Comparison of ENCODE assay signal across 27 mouse cellular contexts in the genomic region with DNA sequence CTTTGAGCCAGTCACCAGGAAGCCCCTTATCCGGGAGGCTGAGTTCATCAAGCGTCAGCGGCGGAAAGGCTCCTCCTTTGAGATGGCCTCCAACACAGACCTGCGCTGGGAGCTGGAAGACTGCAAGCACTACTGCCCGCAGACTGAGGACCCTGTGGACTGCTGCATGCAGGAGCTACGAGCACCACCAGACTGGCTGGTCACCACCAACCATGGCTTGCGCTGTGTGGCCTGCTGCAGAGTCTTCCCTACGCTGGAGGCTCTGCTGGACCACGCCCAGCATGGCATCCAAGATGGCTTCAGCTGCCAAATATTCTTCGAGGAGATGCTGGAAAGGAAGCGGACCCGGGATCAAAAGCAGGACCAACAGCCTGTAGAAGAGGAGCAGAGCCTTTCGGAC. TPM values are rescaled to one million over a fixed set of nuclear protein-coding genes. Genes with fewer than 3 reads are reported as not detected.
DNase-seq lines count a peak whose midpoint lies in the region; ATAC-seq and TF ChIP-seq lines count a peak whose summit lies in the region.
"Had no signal": no experiment of that assay in that cellular context is flagged by ENCODE, and none has a peak within 500 bp of the region (broad histone marks: within the 10 kb centered on the region; RNA-seq: fewer than 3 reads in every experiment).

No protein-coding gene starts in this region.

- peak; percentile 53 for DNase-seq in cerebellum, postnatal 25 days
- DNase-seq in cerebellum, adult 9-11 months, result no peak
- no peak for DNase-seq in heart, adult 8-10 months (ENCODE audit: low spot score)
- DNase-seq in stomach, postnatal 0 days (ENCODE audit: low spot score), result no peak
- DNase-seq in frontal cortex, postnatal 10 days (ENCODE audit: low spot score in 2 of 2), result no peak
- DNase-seq: B cell, adult 2 months; gastrocnemius, postnatal 36 days; kidney, adult 18-20 months; liver, embryonic 13.5 days; right cerebral cortex, postnatal 4 days; thymus, postnatal 36 days had no signal

- no peak overlapping the region for H3K27ac ChIP-seq in heart, embryonic 15.5 days
- no peak overlapping the region for H3K27ac ChIP-seq in stomach, embryonic 16.5 days (ENCODE audit: low read length)
- no peak overlapping the region for H3K27ac ChIP-seq in stomach, postnatal 0 days (replicated peaks)
- H3K27ac ChIP-seq: embryonic facial prominence, embryonic 12.5 days; hindbrain, embryonic 12.5 days; kidney, postnatal 0 days; limb, embryonic 13.5 days; liver, embryonic 13.5 days; midbrain, embryonic 13.5 days; neural tube, embryonic 12.5 days had no signal

- no peak; the same call in 1 of the 2 replicates for ATAC-seq in heart, embryonic 15.5 days (replicated peaks; ENCODE audit: insufficient number of reproducible peaks, insufficient read depth, low FRiP score, low read depth)
- peak; percentile 50; the same call in 1 of the 2 replicates for ATAC-seq in stomach, embryonic 16.5 days (ENCODE audit: insufficient read depth, low FRiP score)
- ATAC-seq in stomach, postnatal 0 days (ENCODE audit: low FRiP score, low TSS enrichment), result no peak
- ATAC-seq: forebrain, embryonic 14.5 days; midbrain, embryonic 13.5 days; Patski had no signal

- no peak overlapping the region for H3K9ac ChIP-seq in heart, embryonic 15.5 days
- no peak overlapping the region for H3K9ac ChIP-seq in stomach, embryonic 16.5 days (ENCODE audit: low read length)
- no peak overlapping the region for H3K9ac ChIP-seq in stomach, postnatal 0 days (ENCODE audit: low read length)
- H3K9ac ChIP-seq: embryonic facial prominence, embryonic 12.5 days; hindbrain, embryonic 12.5 days; limb, embryonic 13.5 days; liver, embryonic 13.5 days; midbrain, embryonic 13.5 days; neural tube, embryonic 12.5 days had no signal

- WGBS in heart, embryonic 15.5 days, result 77% methylated on average over 14 of the region's 14 CpGs
- 84% methylated on average over 14 of the region's 14 CpGs for WGBS in stomach, embryonic 16.5 days
- 82% methylated on average over 14 of the region's 14 CpGs for WGBS in stomach, postnatal 0 days

- TF ChIP-seq EP300 in stomach, postnatal 0 days (optimal IDR thresholded peaks at IDR 0.05), result no peak

- peaks cover 4% of the 10 kb centered on the region; the same call in 1 of the 2 replicates for H3K4me1 ChIP-seq in heart, embryonic 15.5 days (replicated peaks)
- H3K4me1 ChIP-seq in stomach, embryonic 16.5 days (ENCODE audit: control insufficient read depth, insufficient read depth, low read length), result no peaks in the 10 kb centered on the region
- H3K4me1 ChIP-seq in stomach, postnatal 0 days (replicated peaks; ENCODE audit: control insufficient read depth, insufficient read depth), result no peaks in the 10 kb centered on the region
- H3K4me1 ChIP-seq: embryonic facial prominence, embryonic 12.5 days; hindbrain, embryonic 12.5 days; limb, embryonic 13.5 days; liver, embryonic 13.5 days; midbrain, embryonic 13.5 days; neural tube, embryonic 12.5 days had no signal

- no peaks in the 10 kb centered on the region for H3K36me3 ChIP-seq in heart, embryonic 15.5 days
- no peaks in the 10 kb centered on the region for H3K36me3 ChIP-seq in stomach, embryonic 16.5 days (ENCODE audit: control insufficient read depth, insufficient read depth, low read length)
- H3K36me3 ChIP-seq in stomach, postnatal 0 days (ENCODE audit: control insufficient read depth, insufficient read depth, low read length), result no peaks in the 10 kb centered on the region
- H3K36me3 ChIP-seq: embryonic facial prominence, embryonic 12.5 days; hindbrain, embryonic 12.5 days; limb, embryonic 13.5 days; liver, embryonic 13.5 days; midbrain, embryonic 13.5 days; neural tube, embryonic 12.5 days had no signal

- H3K4me3 ChIP-seq in heart, embryonic 15.5 days, result no peak overlapping the region
- H3K4me3 ChIP-seq in stomach, embryonic 16.5 days (replicated peaks; ENCODE audit: low read length), result no peak overlapping the region
- no peak overlapping the region for H3K4me3 ChIP-seq in stomach, postnatal 0 days (ENCODE audit: low read depth, low read length)
- H3K4me3 ChIP-seq: embryonic facial prominence, embryonic 12.5 days; erythroblast, embryonic 14.5 days; hindbrain, embryonic 12.5 days; limb, embryonic 13.5 days; liver, embryonic 13.5 days; midbrain, embryonic 13.5 days; neural tube, embryonic 12.5 days had no signal

- H3K27me3 ChIP-seq in heart, embryonic 15.5 days, result no peaks in the 10 kb centered on the region
- no peaks in the 10 kb centered on the region for H3K27me3 ChIP-seq in stomach, embryonic 16.5 days (ENCODE audit: control insufficient read depth, insufficient read depth, low read length)
- H3K27me3 ChIP-seq in stomach, postnatal 0 days (ENCODE audit: control insufficient read depth, insufficient read depth, low read length), result no peaks in the 10 kb centered on the region
- H3K27me3 ChIP-seq: embryonic facial prominence, embryonic 12.5 days; hindbrain, embryonic 12.5 days; midbrain, embryonic 13.5 days; neural tube, embryonic 12.5 days had no signal

- no peak for TF ChIP-seq CTCF in stomach, postnatal 0 days (IDR thresholded peaks at IDR 0.05; ENCODE audit: low read depth)

- no peaks in the 10 kb centered on the region for H3K9me3 ChIP-seq in heart, embryonic 15.5 days (replicated peaks)
- no peaks in the 10 kb centered on the region for H3K9me3 ChIP-seq in stomach, embryonic 16.5 days (replicated peaks; ENCODE audit: control insufficient read depth, low read length)
- no peaks in the 10 kb centered on the region for H3K9me3 ChIP-seq in stomach, postnatal 0 days (ENCODE audit: control insufficient read depth, low read length)
- H3K9me3 ChIP-seq: embryonic facial prominence, embryonic 12.5 days; hindbrain, embryonic 12.5 days; limb, embryonic 13.5 days; liver, embryonic 13.5 days had no signal

- H3K4me2 ChIP-seq in heart, embryonic 15.5 days, result peak overlapping the region; percentile 25; the same call in 1 of the 2 replicates
- H3K4me2 ChIP-seq in stomach, embryonic 16.5 days (ENCODE audit: low read depth, low read length), result no peak overlapping the region
- no peak overlapping the region for H3K4me2 ChIP-seq in stomach, postnatal 0 days (replicated peaks; ENCODE audit: low read depth)
- H3K4me2 ChIP-seq: embryonic facial prominence, embryonic 12.5 days; hindbrain, embryonic 12.5 days; limb, embryonic 13.5 days; liver, embryonic 13.5 days; midbrain, embryonic 13.5 days; neural tube, embryonic 12.5 days had no signal

RNA-seq across cellular contexts. Expression of gene Fam170b, which starts 1.8 kb away (rescaled TPM):
- 0.11 and 0.13 TPM in 2 replicates for polyA plus RNA-seq in heart, embryonic 15.5 days (2015; fragmentation: Nextera tagmentation; extraction: Ambion mirVana)
- total RNA-seq in heart, adult 8-10 months (2022), result not detected
- 0.05 TPM in 1 of 2 replicates, not detected in the other for polyA plus RNA-seq in stomach, embryonic 16.5 days (2015; fragmentation: Nextera tagmentation; extraction: Ambion mirVana)
- polyA plus RNA-seq in stomach, postnatal 0 days (2015; fragmentation: Nextera tagmentation; extraction: Ambion mirVana), result not detected in 2 replicates
- total RNA-seq: adrenal gland, postnatal 10 days; gastrocnemius, postnatal 36 days; layer of hippocampus, postnatal 14 days; left cerebral cortex, postnatal 10 days; megakaryocyte, adult 5-6 weeks had no signal
- polyA plus RNA-seq: brain, embryonic 14.5 days; embryonic facial prominence, embryonic 12.5 days; erythroblast, embryonic 14.5 days; forebrain, embryonic 14.5 days; hindbrain, embryonic 12.5 days; limb, embryonic 13.5 days; liver, embryonic 13.5 days; midbrain, embryonic 13.5 days; neural tube, embryonic 12.5 days; Patski had no signal

RNA-seq across cellular contexts. Expression of gene Vstm4, which starts 21.0 kb away (rescaled TPM):
- polyA plus RNA-seq in heart, embryonic 15.5 days (2015; fragmentation: Nextera tagmentation; extraction: Ambion mirVana), result 20.3 and 25.4 TPM in 2 replicates
- total RNA-seq in heart, adult 8-10 months (2022), result 1 to 10 TPM; 5.6 to 8.9 (median 7.5) TPM
- 38.5 and 38.6 TPM in 2 replicates for polyA plus RNA-seq in stomach, embryonic 16.5 days (2015; fragmentation: Nextera tagmentation; extraction: Ambion mirVana)
- 17.2 and 19.0 TPM in 2 replicates for polyA plus RNA-seq in stomach, postnatal 0 days (2015; fragmentation: Nextera tagmentation; extraction: Ambion mirVana)
- total RNA-seq: megakaryocyte, adult 5-6 weeks had no signal
- polyA plus RNA-seq: erythroblast, embryonic 14.5 days; Patski had no signal

RNA-seq across cellular contexts. Expression of gene Tmem273, which starts 49.8 kb away (rescaled TPM):
- polyA plus RNA-seq in heart, embryonic 15.5 days (2015; fragmentation: Nextera tagmentation; extraction: Ambion mirVana), result 0.73 and 1.1 TPM in 2 replicates
- total RNA-seq in heart, adult 8-10 months (2022), result 1 to 10 TPM in 2 of 4 experiments, under 1 TPM in 2; 0.19 to 1.9 (median 1.1) TPM
- 1.5 and 1.6 TPM in 2 replicates for polyA plus RNA-seq in stomach, embryonic 16.5 days (2015; fragmentation: Nextera tagmentation; extraction: Ambion mirVana)
- polyA plus RNA-seq in stomach, postnatal 0 days (2015; fragmentation: Nextera tagmentation; extraction: Ambion mirVana), result 0.55 and 0.75 TPM in 2 replicates
- polyA plus RNA-seq: erythroblast, embryonic 14.5 days; Patski had no signal

Comparison
In these comparisons a context has a peak if more than half of its experiments do, and no peak if none do; other contexts are left out.
1. DNase-seq: peak in cerebellum, postnatal 25 days (2 of 2); none in cerebellum, adult 9-11 months (single experiment), heart, adult 8-10 months (single experiment), stomach, postnatal 0 days (single experiment) and frontal cortex, postnatal 10 days (0 of 2).